Mouse (Mus musculus): ENCODE measurements around the gene Abca16.

Abca16 gene

GRCm38 (mm10) chr7:120409447-120409846 lies at the start of gene Abca16:
Gene Abca16, plus strand, starts transcription at chr7:120409647.
- DNase-seq = no peak

DNA sequence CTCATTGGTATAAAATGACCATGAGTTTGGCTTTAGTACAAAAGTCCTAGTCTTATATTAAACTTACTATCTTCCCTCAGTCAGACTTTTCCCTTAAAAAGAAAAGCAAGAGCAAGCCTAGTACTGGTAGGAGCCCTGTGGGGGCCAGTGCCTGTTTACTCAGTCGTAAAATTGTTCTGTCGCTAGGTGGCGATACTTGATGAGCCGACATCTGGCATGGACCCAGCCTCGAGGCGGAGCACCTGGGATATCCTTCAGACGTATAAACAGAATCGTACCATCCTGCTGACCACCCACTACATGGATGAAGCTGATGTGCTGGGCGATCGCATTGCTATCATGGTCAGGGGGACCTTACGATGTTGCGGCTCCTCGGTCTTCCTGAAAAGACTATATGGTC lies 48.3 kb upstream of the Abca16 start:
- peak; percentile 7 for DNase-seq

DNA sequence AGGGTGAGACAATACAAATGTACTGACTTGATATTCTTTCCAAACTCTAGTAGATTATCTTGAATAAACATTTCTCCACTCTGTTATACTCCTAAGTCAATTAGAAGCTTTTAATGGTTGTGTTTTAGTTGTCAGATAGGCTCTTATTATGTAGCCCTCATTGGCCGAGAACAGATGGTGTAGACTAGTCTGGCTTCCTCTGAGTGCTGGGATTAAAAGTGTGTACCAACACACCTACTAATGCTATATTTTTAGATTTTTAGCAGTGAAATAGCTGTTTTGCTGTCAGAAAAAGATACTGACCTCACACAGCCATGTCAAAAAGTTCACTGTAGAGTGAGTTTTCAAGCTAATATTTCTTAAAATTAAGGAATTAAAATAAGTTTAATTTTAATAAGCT lies 2.9 kb downstream of the Abca16 start:
- no peak for DNase-seq

DNA sequence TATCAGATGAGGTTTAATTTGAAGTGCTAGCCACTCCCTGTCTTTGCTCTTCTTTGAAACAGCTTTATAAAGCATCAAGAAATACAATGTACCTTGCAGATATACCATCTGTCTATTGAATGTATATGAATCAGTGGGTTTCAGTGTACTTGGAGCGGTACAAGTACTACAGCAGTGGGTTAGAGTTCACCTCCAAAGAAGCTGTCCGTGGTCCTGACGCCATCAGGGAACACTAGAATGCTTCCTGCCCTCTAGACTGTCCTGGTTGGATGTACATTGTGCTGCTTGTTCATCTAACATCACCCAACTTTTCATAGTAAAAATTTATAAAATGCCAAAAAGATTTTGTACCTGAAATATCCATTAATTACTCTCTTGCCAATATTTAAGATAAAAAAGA lies 17.2 kb downstream of the Abca16 start:
- no peak for DNase-seq

DNA sequence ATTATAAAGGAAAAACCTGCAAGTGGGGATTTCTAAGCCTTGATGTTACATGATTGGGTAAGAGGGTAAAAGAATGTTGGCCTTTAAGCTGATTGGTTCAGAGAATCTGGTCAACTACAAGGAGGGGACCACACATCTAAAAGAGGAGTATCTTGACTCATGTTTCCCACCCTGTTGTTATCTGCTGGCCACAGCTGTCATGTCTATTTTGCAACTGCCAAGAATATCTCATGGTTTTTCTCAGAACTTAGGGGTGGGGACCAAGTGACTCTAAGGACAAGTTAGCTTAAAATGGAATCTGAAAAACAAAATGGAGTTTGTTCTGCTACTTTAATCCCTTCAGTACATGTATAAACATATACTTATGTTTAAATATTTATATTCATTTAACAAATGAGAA lies 22.0 kb downstream of the Abca16 start:
- no peak for DNase-seq

GRCm38 (mm10) chr7:120503891-120504662 lies 94.6 kb downstream of the Abca16 start:
- DNase-seq = no peak

GRCm38 (mm10) chr7:120504663-120504979 lies 95.2 kb downstream of the Abca16 start:
- DNase-seq = no peak

DNA sequence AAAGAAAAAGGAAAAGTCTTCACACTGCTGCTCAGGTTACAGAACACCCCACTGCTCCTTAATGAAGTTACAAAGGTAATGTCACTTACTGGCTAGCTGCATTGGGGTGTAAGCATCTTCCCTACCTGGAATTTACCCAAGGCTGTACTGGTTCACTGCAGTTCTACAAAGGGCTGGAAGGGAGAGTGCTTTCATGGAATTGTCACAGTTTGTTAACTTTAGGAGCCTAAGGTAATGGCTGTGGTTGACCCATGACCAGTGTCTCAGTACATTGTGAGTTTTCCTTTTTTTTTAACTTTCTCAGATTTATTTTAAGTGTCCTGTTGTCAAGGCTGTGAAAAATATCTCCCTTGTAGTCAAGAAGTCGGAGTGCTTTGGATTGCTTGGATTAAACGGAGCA lies 125.4 kb downstream of the Abca16 start:
- no peak for DNase-seq

DNA sequence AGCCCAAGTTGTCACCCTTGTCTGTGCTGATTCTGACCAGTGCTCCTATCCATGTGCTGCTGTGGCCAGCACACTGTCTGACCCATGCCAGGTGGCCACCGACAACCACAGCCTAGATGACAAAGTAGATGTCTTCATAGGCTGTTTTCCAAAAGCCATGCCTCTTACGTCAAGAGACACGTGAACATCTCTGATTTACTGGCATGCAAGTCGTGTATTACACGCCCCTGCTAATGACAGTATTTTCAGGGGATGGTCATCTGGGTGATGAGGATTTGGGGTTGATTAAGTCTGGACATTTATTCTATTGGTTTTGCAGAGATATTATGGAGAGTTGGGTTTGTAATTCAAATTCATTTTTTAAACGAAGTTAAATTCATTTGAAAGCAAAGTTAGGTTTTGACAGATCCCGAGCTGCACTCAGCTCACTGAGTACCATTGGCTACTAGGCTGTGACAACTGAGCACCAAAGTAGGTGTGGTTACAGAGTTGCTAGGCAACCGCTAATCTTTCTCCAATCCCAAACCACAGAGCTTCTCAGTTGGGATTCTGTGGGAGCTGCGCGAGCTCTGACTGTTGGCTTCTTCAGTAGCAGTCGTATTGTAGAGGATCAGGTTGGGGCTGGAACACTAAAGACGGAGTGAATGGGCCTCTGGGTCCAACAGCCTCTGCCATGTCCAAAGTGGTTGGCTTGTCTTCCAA lies 143.2 kb downstream of the Abca16 start:
- no peak for DNase-seq

DNA sequence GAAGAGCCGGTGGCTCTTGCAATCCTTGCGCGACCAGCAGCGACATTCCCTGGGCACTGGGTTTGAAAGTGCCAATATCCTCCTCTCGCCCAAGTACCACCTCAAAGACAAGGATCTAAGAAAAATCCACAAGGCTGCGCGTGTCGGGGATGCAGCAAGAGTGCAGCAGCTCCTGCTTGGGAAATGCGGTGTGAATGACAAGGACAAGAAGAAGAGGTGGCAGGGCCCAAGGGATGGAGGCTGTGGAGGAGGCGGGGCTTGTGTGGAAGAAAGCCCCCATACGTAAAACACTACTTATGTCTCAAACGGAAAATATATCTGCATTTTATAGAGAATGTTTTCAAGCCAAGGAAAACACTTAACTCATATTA lies 143.7 kb downstream of the Abca16 start:
- DNase-seq = no peak

GRCm38 (mm10) chr7:120567366-120567765 lies 157.9 kb downstream of the Abca16 start:
- no peak for DNase-seq

GRCm38 (mm10) chr7:120576520-120576919 lies 167.1 kb downstream of the Abca16 start:
- DNase-seq = no peak

Data from thymus, postnatal 4 days (tissue).